Mouse (Mus musculus) left cerebral cortex, adult 6 months (tissue): ENCODE data around the gene Myh10. TPM values are rescaled to one million over a fixed set of nuclear protein-coding genes. Genes with fewer than 3 reads are reported as not detected.

ENCODE experiments used
- long read RNA-seq, 2 experiments: library from polyadenylated mRNA; unstranded; transcript quantifications; one replicate each; pipeline ENCODE4 v2.0.0; 2019 to 2020
- polyA plus RNA-seq: library from polyadenylated mRNA; unstranded; fragments of <200 nt; fragmentation: Nextera tagmentation; gene quantifications from 2 replicates; pipeline ENCODE4 v1.2.3, GENCODE M21; 2021

The Myh10 gene
- 31.2 and 38.6 TPM in 2 replicates for polyA plus RNA-seq
- long read RNA-seq, experiment 1, full-length matches to known transcripts: 12 of 135 reads
- long read RNA-seq, experiment 1, partial matches to known transcripts: 110 of 135 reads
- long read RNA-seq, experiment 1, other reads (novel, unspliced or antisense): 13 of 135 reads
- long read RNA-seq, experiment 2, partial matches to known transcripts: 83 of 87 reads
- long read RNA-seq, experiment 2, other reads (novel, unspliced or antisense): 2 of 87 reads

GRCm38 (mm10) chr11:68691321-68692009 lies at the start of gene Myh10:
Gene Myh10, plus strand, starts transcription at chr11:68691559.

Other genes starting within 250 kb of the Myh10 start
- gene Pik3r6, start 188.5 kb upstream of the Myh10 start, polyA plus RNA-seq: 2.0 and 3.7 TPM in 2 replicates
- gene Mfsd6l, start 135.4 kb upstream of the Myh10 start, polyA plus RNA-seq: not detected in 2 replicates
- 0.47 and 1.3 TPM in 2 replicates for gene Ccdc42, start 104.5 kb upstream of the Myh10 start, polyA plus RNA-seq
- 89.7 and 92.9 TPM in 2 replicates for gene Ndel1, start 180.3 kb downstream of the Myh10 start, polyA plus RNA-seq
- not detected in 2 replicates for gene Rnf222, start 197.0 kb downstream of the Myh10 start, polyA plus RNA-seq
- gene Rpl26, start 210.0 kb downstream of the Myh10 start, polyA plus RNA-seq: 3,549 and 3,569 TPM in 2 replicates
- not detected in 2 replicates for gene Odf4, start 235.5 kb downstream of the Myh10 start, polyA plus RNA-seq